Mouse (Mus musculus): Measurements from ENCODE around the gene Sass6.

DNA sequence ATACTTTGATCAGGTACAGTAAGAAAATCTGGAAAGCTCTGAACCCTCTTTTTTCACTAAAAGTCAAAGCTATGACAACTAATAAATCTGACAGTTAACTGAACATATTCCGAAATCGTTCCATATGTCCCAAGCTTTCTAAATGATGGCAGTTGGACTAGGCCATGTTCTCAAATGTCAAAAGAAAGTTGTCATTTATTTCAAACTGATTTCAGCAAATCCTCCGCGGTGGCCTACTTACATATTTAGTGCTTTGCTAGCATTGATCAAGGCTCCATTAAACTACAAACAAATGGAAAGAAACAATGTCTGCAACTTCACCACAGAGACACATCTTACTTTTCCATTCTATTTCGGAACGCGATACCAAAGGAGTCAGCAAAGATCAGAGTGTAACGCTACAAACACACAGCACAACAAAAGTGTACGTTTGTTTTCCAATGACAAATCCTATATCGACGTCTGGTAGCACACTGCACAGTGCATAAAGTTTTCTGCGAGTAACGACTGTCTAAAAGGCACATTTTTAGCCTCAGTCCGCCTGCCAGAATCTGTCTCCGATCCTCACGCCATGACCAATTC, 66.6 kb downstream of the Sass6 start:
- no peak for TF ChIP-seq USF1 (IDR thresholded peaks at IDR 0.05; ENCODE audit: low read depth, low read length)
- no peak for TF ChIP-seq RCOR1 (conservative IDR thresholded peaks at IDR 0.05; ENCODE audit: low read depth, low read length)
- no peak for TF ChIP-seq ZNF384 (IDR thresholded peaks at IDR 0.05; ENCODE audit: low read depth, low read length)
- TF ChIP-seq EP300 (IDR thresholded peaks at IDR 0.05; ENCODE audit: low read length), result no peak
- TF ChIP-seq GABPA (IDR thresholded peaks at IDR 0.05; ENCODE audit: insufficient replicate concordance, low read depth, low read length), result no peak
- TF ChIP-seq CTCF (conservative IDR thresholded peaks at IDR 0.05 in 1 of 2, IDR thresholded peaks at IDR 0.05 in 1 of 2; ENCODE audit: low read depth in 2 of 2, low read length in 2 of 2), result no peak
- no peak for TF ChIP-seq TCF12 (IDR thresholded peaks at IDR 0.05; ENCODE audit: low read depth, low read length)
- no peak for TF ChIP-seq JUND (conservative IDR thresholded peaks at IDR 0.05; ENCODE audit: low read depth, low read length)
- TF ChIP-seq KAT2A (IDR thresholded peaks at IDR 0.05; ENCODE audit: insufficient replicate concordance, low read length), result no peak
- no peak for TF ChIP-seq POLR2A (IDR thresholded peaks at IDR 0.05; ENCODE audit: low read depth, low read length)
- no peak for TF ChIP-seq ZMIZ1 (IDR thresholded peaks at IDR 0.05; ENCODE audit: low read depth, low read length)
- TF ChIP-seq CHD2 (IDR thresholded peaks at IDR 0.05; ENCODE audit: low read length), result no peak
